Mouse (Mus musculus): ENCODE results near the gene Rcan2.

Gene Rcan2

GRCm38 (mm10) chr17:43904896-43905295, 103.7 kb downstream of the Rcan2 start:
- in situ Hi-C loops (cut with MboI; ENCODE audit: unreplicated experiment in 2 of 2): no loop called here

DNA sequence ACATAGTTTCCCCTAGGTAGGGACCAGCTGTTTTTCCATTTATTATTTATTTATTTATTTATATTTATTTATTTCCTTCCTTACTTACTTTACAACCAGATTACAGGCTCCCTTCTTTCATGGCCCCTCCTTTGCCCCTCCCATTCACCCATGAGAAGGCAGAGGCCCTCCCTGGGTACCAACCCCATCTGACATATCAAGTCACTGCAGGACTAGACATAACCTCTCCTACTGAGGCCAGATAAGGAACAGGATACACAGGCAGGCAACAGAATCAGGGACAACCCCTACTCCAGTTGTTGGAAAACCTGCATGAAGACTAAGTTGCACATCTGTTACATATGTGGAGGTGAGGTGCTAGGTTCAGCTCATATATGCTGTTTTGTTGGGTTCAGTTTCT, 105.6 kb downstream of the Rcan2 start:
- in situ Hi-C loops (cut with MboI; ENCODE audit: unreplicated experiment in 2 of 2): no loop called here

GRCm38 (mm10) chr17:43916128-43916527, 115.0 kb downstream of the Rcan2 start:
- in situ Hi-C loops (cut with MboI; ENCODE audit: unreplicated experiment in 2 of 2): no loop called here

GRCm38 (mm10) chr17:43917143-43917542, 116.0 kb downstream of the Rcan2 start:
- in situ Hi-C loops (cut with MboI; ENCODE audit: unreplicated experiment in 2 of 2): no loop called here

DNA sequence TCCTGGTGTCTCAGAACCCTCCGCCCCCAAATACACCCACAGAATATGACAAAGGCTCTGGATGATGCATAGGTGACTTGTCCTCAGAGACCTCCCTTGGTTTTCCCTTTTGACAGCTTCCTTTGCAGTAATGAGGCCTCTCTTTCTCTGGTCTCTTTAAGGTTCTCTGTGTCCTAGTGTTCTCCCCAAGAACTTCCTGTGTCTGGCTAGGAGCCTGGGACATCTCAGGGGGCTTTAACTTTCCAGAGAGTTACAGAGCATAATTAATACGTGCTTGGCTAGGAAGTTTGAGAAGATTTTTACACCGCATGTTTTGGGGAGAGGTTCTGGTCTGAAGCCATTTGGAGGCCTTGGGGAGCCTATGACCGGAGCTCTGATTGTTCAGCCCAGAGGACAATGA, 128.7 kb downstream of the Rcan2 start:
- in situ Hi-C loops (cut with MboI; ENCODE audit: unreplicated experiment in 2 of 2): no loop called here

DNA sequence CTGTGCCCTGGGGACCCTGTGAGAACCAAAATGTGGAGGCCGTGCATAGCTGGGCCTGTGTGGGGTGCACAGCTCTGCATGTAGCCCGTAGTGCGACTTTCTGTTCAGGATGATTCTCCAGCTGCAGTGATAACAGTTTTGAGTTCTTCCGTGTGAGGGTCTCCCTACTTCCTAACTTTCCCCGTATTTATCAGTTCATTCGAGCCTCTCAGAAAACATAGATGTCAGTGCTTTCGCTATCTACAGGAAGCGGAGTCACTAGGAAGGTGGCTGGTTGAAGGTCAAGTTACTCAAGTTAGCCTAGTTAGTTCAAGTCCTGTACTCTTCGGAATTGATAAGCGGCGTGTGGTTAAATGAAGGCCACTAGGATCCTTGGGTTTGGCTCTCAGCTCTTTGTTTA, 130.6 kb downstream of the Rcan2 start:
- in situ Hi-C loops (cut with MboI; ENCODE audit: unreplicated experiment in 2 of 2): no loop called here

- in situ Hi-C loops (cut with MboI; ENCODE audit: unreplicated experiment in 2 of 2): no loop called here
Measured at GRCm38 (mm10) chr17:43934056-43934455, 132.9 kb downstream of the Rcan2 start.

DNA sequence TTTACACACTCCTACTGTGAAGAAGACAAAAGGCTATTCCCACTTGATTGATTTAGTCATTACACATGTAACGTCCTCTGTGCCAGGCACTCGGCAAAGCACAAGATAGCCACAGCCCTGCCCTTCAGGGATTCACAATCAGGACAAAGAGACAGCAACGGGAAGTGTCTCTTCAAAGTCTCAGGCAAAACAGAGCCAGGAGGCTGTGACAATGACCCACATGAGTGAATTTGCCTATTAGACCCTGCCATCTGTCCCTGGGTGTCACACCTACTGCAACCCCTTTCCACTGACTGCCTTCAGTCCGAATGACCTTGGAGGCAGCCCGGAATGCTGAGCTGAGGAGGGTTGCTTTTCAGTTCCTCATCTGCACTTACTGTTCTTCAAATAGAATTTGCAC, 151.1 kb downstream of the Rcan2 start:
- in situ Hi-C loops (cut with MboI; ENCODE audit: unreplicated experiment in 2 of 2): no loop called here

- in situ Hi-C loops (cut with MboI; ENCODE audit: unreplicated experiment in 2 of 2): no loop called here
Measured at GRCm38 (mm10) chr17:43952661-43953534, 151.7 kb downstream of the Rcan2 start.

GRCm38 (mm10) chr17:43953535-43953918, 152.4 kb downstream of the Rcan2 start:
- in situ Hi-C loops (cut with MboI; ENCODE audit: unreplicated experiment in 2 of 2): no loop called here

DNA sequence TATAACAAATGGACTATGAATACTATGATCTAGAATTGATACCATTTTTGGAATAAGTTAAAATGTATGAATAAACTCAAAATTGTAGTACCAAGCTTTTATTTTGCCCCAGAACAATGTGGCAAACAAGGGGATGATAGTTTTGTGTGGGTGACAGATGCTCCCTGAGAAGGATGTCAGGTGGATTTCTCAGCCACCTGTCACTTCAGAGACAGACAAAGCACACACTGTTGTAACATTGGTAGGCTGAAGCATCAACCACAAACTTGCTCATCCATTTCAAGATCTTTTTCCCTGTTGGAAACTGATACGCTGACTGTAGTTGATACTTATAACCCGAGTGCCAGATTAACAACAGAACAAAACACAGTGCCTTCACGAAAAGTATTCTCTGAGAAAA, 158.6 kb downstream of the Rcan2 start:
- in situ Hi-C loops (cut with MboI; ENCODE audit: unreplicated experiment in 2 of 2): no loop called here

GRCm38 (mm10) chr17:43969943-43970342, 168.8 kb downstream of the Rcan2 start:
- in situ Hi-C loops (cut with MboI; ENCODE audit: unreplicated experiment in 2 of 2): no loop called here

GRCm38 (mm10) chr17:43977572-43977971, 176.4 kb downstream of the Rcan2 start:
- in situ Hi-C loops (cut with MboI; ENCODE audit: unreplicated experiment in 2 of 2): no loop called here

- in situ Hi-C loops (cut with MboI; ENCODE audit: unreplicated experiment in 2 of 2): no loop called here
Measured at GRCm38 (mm10) chr17:43979925-43980324, 178.8 kb downstream of the Rcan2 start.

- in situ Hi-C loops (cut with MboI; ENCODE audit: unreplicated experiment in 2 of 2): no loop called here
Measured at GRCm38 (mm10) chr17:43982505-43982904, 181.4 kb downstream of the Rcan2 start.

GRCm38 (mm10) chr17:43989334-43989945, 188.3 kb downstream of the Rcan2 start:
- in situ Hi-C loops (cut with MboI; ENCODE audit: unreplicated experiment in 2 of 2): no loop called here

DNA sequence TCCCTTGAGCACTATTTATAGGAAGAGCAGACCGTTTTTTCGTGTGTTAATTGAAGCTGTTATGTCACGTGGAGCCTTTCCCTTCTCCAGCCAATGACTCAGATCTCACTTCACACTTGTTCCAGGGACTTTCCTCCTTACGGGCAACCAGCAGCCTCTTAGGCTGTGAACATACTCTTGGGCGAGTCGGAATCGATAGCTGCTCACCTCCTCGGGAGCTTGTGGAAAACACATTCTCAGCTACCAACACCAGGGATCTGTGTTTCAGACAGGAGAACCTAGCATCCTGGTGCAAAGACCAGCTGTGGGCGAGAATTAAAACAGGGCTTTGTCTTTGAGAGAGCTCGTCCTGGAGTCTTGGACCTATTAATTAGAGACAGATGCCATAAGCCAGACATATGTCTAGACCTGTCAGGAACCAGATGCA, 189.8 kb downstream of the Rcan2 start:
- in situ Hi-C loops (cut with MboI; ENCODE audit: unreplicated experiment in 2 of 2): no loop called here

GRCm38 (mm10) chr17:43994080-43994479, 192.9 kb downstream of the Rcan2 start:
- in situ Hi-C loops (cut with MboI; ENCODE audit: unreplicated experiment in 2 of 2): no loop called here

DNA sequence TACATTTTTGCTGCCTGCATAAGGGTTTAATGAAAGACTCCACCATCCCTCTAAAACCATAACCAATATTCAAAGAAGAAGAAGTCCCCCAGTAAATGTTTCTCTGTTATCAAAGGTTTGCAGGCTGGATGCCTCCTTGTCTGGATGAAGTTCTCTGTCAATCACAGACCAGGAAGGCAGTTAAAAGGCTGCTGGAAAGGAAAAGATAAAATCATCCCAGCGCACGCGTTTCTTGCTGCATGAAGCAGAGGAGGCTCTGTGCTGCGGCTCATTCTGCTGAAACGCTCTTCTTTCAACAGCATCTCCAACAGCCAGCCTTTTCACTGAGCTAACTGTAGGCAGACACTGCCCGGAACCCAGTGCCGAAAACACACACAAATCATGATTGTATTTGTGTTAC, 196.4 kb downstream of the Rcan2 start:
- in situ Hi-C loops (cut with MboI; ENCODE audit: unreplicated experiment in 2 of 2): no loop called here

DNA sequence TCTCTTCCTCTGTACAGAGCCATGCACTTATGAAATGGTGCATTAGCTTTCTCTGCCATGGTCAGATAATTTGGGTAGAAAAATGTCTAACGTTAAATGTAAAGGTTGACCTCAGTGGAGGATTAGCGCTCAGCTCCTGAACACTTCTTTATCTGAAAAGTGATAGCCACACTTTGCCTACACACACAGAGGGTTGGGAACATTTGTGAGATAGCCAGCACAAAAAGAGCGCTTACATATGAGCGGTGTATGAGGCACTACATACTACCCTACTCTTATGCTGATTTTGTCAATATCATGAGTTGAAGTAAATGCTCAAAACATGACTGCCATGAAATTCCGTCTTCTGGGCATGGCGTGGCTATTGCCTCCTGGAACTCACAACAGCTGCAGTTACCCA, 196.9 kb downstream of the Rcan2 start:
- in situ Hi-C loops (cut with MboI; ENCODE audit: unreplicated experiment in 2 of 2): no loop called here

GRCm38 (mm10) chr17:44004401-44004800, 203.2 kb downstream of the Rcan2 start:
- in situ Hi-C loops (cut with MboI; ENCODE audit: unreplicated experiment in 2 of 2): no loop called here

DNA sequence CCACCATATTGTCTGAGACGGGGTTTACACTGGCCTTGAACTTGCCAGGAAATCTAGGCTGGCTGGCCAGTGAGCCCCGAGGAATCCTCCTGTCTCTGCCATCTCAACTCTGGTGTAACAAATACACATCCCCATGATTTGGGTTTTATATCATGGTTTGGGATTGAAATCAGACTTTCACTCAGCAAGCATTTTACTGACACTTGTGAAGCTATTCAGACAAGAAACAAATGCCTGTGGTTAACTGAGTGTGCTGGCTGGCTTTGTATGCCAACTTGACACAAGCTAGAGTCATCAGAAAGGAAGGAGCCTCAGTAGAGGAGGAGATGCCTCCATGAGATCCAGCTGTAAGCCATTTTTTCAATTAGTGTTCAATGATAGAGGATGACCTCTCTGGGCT, 206.3 kb downstream of the Rcan2 start:
- in situ Hi-C loops (cut with MboI; ENCODE audit: unreplicated experiment in 2 of 2): no loop called here

Measured in v-Abl transformed pro-B cells (cell line).